Mouse (Mus musculus): ENCODE measurements at regions not wholly inside any gene's neighbourhood (a gene's known extent, or its start where the extent isn't known, plus 50 kb on each side); places are given as distances from the start of the nearest gene placed in this dataset.

- no peak for DNase-seq
These were observed 161.7 kb upstream of the Prok2 start for GRCm38 (mm10) chr6:99887904-99888303.

GRCm38 (mm10) chr6:99884755-99885154 lies 158.6 kb upstream of the Prok2 start:
- no peak for DNase-seq

GRCm38 (mm10) chr6:99884054-99884453 lies 157.9 kb upstream of the Prok2 start:
- no peak for DNase-seq

- peak; percentile 40 for DNase-seq
These were observed 155.4 kb upstream of the Prok2 start for GRCm38 (mm10) chr6:99881606-99882005.

DNA sequence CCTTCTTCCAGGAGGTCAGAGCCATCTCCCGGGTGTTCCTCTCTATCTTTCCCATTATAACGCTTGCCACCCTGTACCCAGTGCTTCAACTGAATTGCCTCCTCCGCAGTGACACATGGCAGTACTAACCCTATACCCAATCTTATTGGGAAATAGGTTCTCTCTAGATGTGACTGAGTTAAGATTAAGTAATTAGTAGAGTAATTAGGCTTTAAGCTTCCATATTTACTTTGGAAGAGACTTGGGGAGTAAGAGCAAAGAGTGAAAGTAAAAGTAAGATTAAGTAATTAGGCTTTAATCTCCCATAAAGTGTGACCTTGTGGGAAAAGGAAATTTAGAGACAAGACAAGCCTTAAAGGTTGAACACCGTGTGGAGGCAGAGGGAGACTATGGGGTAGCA lies 148.7 kb upstream of the Prok2 start:
- no peak for DNase-seq

- no peak for DNase-seq
These were observed 147.8 kb upstream of the Prok2 start for GRCm38 (mm10) chr6:99874029-99874428.

GRCm38 (mm10) chr6:99866061-99866460 lies 139.9 kb upstream of the Prok2 start:
- no peak for DNase-seq

GRCm38 (mm10) chr6:99864949-99865348 lies 138.8 kb upstream of the Prok2 start:
- peak; percentile 70 to 76 for DNase-seq

DNA sequence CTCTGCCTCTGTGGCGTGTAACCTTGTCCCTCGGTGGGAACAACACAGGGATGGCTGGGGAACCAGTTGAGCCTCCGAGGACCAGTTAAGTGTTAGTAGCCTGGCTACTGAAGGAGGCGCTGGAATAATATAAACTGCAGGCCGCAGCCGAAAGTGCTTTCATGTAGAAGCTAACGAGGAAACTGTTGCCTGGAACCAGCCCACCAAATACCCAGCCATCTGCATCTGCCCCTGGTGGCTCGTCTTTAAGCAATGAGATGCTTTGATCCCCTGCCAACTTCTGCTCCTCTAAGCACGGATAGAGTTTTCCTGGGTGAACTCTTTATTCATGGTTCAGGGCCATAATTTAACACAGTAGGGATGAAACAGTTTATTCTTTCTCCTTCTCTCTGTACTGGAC lies 137.2 kb upstream of the Prok2 start:
- DNase-seq: peak; percentile 45 to 57

GRCm38 (mm10) chr6:99857411-99857810 lies 131.2 kb upstream of the Prok2 start:
- DNase-seq: no peak

- DNase-seq: no peak
These were observed 127.5 kb upstream of the Prok2 start for GRCm38 (mm10) chr6:99853716-99854115.

GRCm38 (mm10) chr6:99850706-99851105 lies 124.5 kb upstream of the Prok2 start:
- no peak for DNase-seq

DNA sequence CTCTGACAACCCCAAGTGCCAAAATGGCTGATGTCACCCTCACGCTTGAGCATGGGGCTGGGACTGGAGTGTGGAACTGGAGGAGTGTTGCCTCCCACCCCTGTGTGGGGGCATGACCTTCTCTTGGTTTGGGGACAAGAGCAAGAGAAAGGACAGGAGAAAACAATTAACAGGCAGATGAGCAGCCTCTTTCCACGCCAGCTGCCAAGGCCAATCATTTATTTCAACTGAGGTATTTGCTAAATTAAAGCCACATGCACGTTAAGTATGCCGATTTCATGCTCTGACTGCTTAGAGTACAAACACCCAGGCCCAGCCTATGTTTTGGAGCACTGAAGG lies 119.3 kb upstream of the Prok2 start:
- DNase-seq: no peak

DNA sequence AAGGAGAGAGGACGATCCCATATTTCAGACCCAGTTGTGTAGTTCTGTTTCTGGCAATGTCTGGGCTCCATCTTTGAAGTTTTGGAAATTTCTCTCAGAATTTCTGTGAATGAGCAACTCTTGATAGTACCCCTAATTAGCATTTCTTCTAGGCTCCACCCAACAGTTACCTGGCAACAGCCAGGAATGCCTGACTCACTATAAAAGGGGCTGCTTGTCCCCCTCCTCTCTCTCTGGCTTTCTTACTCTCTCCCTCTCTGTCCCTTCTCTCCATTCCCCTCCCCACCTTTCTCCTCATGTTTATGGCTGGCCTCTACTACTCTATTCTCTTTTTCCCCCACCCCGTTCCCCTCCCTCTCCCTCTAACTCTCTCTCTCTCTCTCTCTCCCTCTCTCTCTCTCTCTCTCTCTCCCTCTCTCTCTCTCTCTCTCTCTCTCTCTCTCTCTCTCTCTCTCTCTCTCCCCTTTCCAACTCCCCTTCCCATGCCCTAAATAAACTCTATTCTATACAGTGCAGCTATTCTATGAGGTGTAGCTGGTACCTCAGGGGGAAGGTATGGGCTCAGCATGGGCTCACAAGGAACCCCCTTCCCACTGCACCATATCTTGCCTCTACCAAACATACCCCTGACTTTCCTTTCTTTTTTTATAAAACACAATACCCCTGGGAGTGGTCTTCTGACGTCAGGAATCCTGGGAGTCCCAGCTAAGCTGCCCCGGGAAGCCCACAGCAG lies 118.7 kb upstream of the Prok2 start:
- DNase-seq: no peak

DNA sequence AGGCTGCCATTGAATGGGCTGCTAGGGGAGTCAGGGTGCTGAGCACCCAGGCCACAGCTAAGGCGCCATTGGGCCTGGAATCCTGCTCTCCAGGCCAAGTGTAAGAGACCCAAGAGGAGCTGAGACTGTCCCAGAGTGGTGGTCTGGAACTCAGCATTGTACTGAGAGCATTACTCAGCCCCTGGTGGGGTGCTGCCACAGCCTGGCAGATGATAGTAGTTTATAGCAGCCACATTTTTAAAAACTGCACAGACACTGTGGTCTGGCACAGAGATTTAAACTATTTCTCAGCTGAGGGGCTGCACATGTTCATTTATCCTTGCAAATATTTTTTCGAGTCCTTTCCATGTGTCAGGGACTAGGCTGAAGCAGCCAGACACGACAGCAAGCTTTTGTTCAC lies 117.3 kb upstream of the Prok2 start:
- DNase-seq: no peak

GRCm38 (mm10) chr6:99842723-99843122 lies 116.5 kb upstream of the Prok2 start:
- DNase-seq: no peak

DNA sequence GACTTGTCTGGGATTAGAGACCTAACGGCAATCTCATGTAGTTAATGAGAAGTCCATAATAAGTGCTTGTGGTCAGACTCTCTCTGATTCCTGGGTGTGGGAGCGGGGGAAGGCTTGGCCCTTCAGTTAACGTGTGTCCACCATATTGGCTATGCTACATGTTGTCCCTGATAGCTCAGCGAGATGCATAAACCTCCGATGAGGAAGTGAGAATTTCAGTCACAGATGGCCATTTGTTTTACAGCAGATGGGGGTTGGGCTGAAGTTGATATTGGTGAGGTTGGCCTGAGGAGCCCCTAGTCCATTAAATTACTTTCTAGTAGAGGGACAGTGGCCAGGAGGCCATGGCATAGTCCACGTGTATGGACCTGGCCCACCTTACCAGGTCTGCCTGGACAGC lies 114.6 kb upstream of the Prok2 start:
- DNase-seq: no peak

GRCm38 (mm10) chr6:99833323-99833722 lies 107.1 kb upstream of the Prok2 start:
- no peak for DNase-seq

- no peak for DNase-seq
These were observed 101.4 kb upstream of the Prok2 start for GRCm38 (mm10) chr6:99827625-99828024.

DNA sequence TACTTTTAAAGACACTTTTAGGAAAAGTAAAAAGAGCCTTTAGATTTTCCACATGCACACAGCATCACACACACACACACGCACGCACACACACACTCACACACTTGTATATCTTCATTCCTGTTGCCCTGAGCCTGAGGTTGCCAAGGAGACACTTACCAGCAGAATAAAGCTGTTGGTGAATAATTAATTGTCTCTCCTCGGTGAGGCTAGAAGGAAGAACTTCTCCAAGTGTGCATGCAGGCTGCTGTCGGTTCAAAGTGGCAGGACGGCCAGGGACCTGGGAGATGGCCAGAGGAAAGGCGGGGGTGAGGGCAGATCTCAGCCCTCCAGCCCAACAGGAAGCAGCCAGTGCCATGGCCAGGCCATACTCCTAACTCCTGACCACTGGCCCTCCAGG lies 98.6 kb upstream of the Prok2 start:
- DNase-seq: no peak

GRCm38 (mm10) chr6:99822471-99822870 lies 96.3 kb upstream of the Prok2 start:
- no peak for DNase-seq

DNA sequence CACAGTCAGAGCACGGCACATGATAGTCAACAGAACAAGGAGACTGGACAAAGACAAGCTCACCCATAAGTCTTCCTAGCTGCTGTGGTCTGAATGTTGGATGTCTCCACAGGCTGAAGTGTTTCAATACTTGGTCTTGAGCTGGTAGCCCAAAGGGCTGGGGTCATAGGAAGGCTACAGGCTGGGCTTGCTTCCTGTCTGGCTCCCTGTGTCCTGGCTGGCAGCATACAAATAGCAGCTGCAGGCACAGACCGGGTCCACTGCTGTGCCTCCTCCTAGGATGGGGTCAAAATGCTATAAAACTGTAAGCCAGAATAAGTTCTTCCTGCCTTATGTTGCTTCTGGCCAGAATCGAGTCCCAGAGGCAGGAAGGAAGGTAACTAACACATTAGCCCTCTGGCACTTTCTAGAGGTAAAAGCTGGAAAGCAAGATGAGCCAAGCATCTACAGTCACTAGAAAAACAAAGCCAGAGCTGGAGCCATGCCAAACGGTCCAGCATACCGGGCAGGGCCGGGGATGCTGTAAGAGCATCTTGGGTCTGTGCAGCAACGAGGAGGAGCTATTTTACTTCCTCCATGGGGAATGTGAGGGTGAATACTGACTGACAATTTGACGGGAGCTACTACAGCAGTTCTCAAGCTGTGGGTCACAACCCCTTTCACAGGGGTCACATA lies 93.2 kb upstream of the Prok2 start:
- peak; percentile 27 to 61 for DNase-seq

- DNase-seq: no peak
These were observed 92.3 kb upstream of the Prok2 start for GRCm38 (mm10) chr6:99818486-99818885.

DNA sequence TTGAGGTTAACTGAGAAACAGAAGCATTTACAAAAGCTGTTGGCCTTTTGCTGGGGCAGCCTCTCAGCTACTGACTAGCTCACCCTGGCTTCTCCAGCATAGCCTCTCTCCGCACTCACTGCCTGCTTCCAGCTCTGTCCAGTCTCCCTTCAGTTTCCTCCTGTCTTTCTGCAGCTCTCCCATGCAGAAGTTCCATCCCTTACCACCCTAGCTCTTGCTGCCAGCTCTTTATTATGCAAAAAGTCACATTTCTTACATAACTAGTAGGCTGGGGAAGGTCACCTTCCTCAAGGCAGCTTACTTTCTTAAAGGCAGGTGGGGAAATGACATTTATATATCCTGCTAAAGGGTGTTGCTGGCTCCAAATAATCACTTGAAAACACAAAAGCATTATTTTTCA lies 91.1 kb upstream of the Prok2 start:
- DNase-seq: no peak

DNA sequence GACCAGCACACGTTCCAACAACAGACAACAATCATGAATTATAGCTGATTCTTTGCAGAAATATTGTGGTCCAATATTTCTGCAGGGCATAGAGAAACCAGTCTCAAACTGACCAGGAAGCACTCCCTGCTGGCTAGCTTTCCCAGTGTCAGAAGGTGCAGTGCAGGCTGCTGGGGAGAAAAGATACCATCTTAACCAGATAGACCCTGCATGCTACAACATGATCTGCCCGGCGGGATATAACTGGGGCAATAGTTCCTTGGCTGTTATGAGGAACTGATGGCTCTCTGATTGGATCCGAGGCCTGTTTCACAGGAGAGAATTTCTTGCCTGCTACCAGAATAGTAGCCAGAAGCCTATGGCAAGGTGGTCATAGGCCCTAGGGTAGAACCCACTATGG lies 86.9 kb upstream of the Prok2 start:
- no peak for DNase-seq
